ENCODE assay signal across 20 mouse cellular contexts in genomic region chr4:115071668-115072067, GRCm38 (mm10). TPM values are rescaled to one million over a fixed set of nuclear protein-coding genes. Genes with fewer than 3 reads are reported as not detected.
A peak's percentile ranks its signal among the peaks of the same experiment; 100 is the strongest.
DNase-seq lines count a peak whose midpoint lies in the region; ATAC-seq and TF ChIP-seq lines count a peak whose summit lies in the region.
"Had no signal": no experiment of that assay in that cellular context is flagged by ENCODE, and none has a peak within 500 bp of the region (broad histone marks: within the 10 kb centered on the region; RNA-seq: fewer than 3 reads in every experiment).

No protein-coding gene starts in this region.

- 0 out of 2 replicates have a peak, but pooled peaks have one; percentile 17 for TF ChIP-seq CTCF in lung, embryonic 14.5 days (IDR thresholded peaks at IDR 0.05; ENCODE audit: low read depth)

- H3K9me3 ChIP-seq in heart, embryonic 11.5 days (replicated peaks; ENCODE audit: control insufficient read depth, low read length), result no peaks in the 10 kb centered on the region
- no peaks in the 10 kb centered on the region for H3K9me3 ChIP-seq in lung, embryonic 14.5 days (ENCODE audit: low read depth, low read length)
- no peaks in the 10 kb centered on the region for H3K9me3 ChIP-seq in liver, embryonic 13.5 days (replicated peaks)
- H3K9me3 ChIP-seq in forebrain, embryonic 13.5 days (replicated peaks), result no peaks in the 10 kb centered on the region
- H3K9me3 ChIP-seq: embryonic facial prominence, embryonic 10.5 days; forebrain, embryonic 15.5 days; hindbrain, embryonic 15.5 days; limb, embryonic 10.5 days had no signal

- peaks cover 18% of the 10 kb centered on the region for H3K27me3 ChIP-seq in heart, embryonic 11.5 days (ENCODE audit: control insufficient read depth, insufficient read depth, low read length)
- H3K27me3 ChIP-seq in lung, embryonic 14.5 days (ENCODE audit: insufficient read depth, low read length), result no peaks in the 10 kb centered on the region
- H3K27me3 ChIP-seq in liver, embryonic 13.5 days, result no peaks in the 10 kb centered on the region
- peaks cover 33% of the 10 kb centered on the region for H3K27me3 ChIP-seq in forebrain, embryonic 13.5 days

- 0 out of 2 replicates have a peak, but pooled peaks have one; percentile 12 for ATAC-seq in heart, embryonic 11.5 days (replicated peaks; ENCODE audit: insufficient number of reproducible peaks, low FRiP score, low TSS enrichment)
- 0 out of 2 replicates have a peak, but pooled peaks have one; percentile 23 for ATAC-seq in lung, embryonic 14.5 days (ENCODE audit: insufficient read depth)
- peak; percentile 40 for ATAC-seq in liver, embryonic 13.5 days (ENCODE audit: low read depth)
- ATAC-seq in forebrain, embryonic 13.5 days, result no peak
- ATAC-seq: forebrain, embryonic 15.5 days had no signal

- no peaks in the 10 kb centered on the region for H3K36me3 ChIP-seq in heart, embryonic 11.5 days (ENCODE audit: control insufficient read depth, insufficient read depth, low read length)
- no peaks in the 10 kb centered on the region for H3K36me3 ChIP-seq in lung, embryonic 14.5 days (ENCODE audit: insufficient read depth)
- peaks cover 47% of the 10 kb centered on the region for H3K36me3 ChIP-seq in liver, embryonic 13.5 days
- H3K36me3 ChIP-seq in forebrain, embryonic 13.5 days (ENCODE audit: poor library complexity, severe bottlenecking), result no peaks in the 10 kb centered on the region
- H3K36me3 ChIP-seq: embryonic facial prominence, embryonic 10.5 days; forebrain, embryonic 15.5 days; hindbrain, embryonic 15.5 days; limb, embryonic 10.5 days had no signal

- H3K4me1 ChIP-seq in heart, embryonic 11.5 days (ENCODE audit: control insufficient read depth, insufficient read depth, low read length), result 0 out of 2 replicates have a peak, but pooled peaks cover 2% of the 10 kb centered on the region
- no peaks in the 10 kb centered on the region for H3K4me1 ChIP-seq in lung, embryonic 14.5 days (ENCODE audit: insufficient read depth)
- peaks cover 73% of the 10 kb centered on the region for H3K4me1 ChIP-seq in liver, embryonic 13.5 days (replicated peaks)
- no peaks in the 10 kb centered on the region for H3K4me1 ChIP-seq in forebrain, embryonic 13.5 days
- H3K4me1 ChIP-seq: forebrain, embryonic 15.5 days; hindbrain, embryonic 15.5 days had no signal

- no peak overlapping the region for H3K9ac ChIP-seq in heart, embryonic 11.5 days (ENCODE audit: low read depth, low read length)
- H3K9ac ChIP-seq in lung, embryonic 14.5 days, result no peak overlapping the region
- H3K9ac ChIP-seq in liver, embryonic 13.5 days, result no peak overlapping the region
- no peak overlapping the region for H3K9ac ChIP-seq in forebrain, embryonic 13.5 days
- H3K9ac ChIP-seq: forebrain, embryonic 15.5 days; hindbrain, embryonic 15.5 days had no signal

- no peak for DNase-seq in heart, adult 8-10 months (ENCODE audit: low spot score)
- DNase-seq in lung, embryonic 14.5 days, result peak; percentile 34
- DNase-seq in lung, adult 18-20 months, result no peak
- DNase-seq in liver, embryonic 13.5 days, result no peak
- DNase-seq in right cerebral cortex, postnatal 4 days, result no peak
- DNase-seq: adrenal gland, postnatal 10 days; cerebellum, adult 11 months; cerebellum, postnatal 36 days; heart, postnatal 14 days; kidney, adult 8-10 months; kidney, postnatal 4 days; lung, postnatal 10 days; thymus, postnatal 25 days had no signal

- H3K4me2 ChIP-seq in heart, embryonic 11.5 days, result no peak overlapping the region
- H3K4me2 ChIP-seq in lung, embryonic 14.5 days, result no peak overlapping the region
- H3K4me2 ChIP-seq in liver, embryonic 13.5 days, result no peak overlapping the region
- no peak overlapping the region for H3K4me2 ChIP-seq in forebrain, embryonic 13.5 days
- H3K4me2 ChIP-seq: forebrain, embryonic 15.5 days; hindbrain, embryonic 15.5 days; midbrain, embryonic 11.5 days had no signal

- WGBS in heart, embryonic 11.5 days (ENCODE audit: insufficient replicate concordance), result 19% methylated on average over 1 of the region's 1 CpGs
- 15% methylated on average over 1 of the region's 1 CpGs for WGBS in lung, embryonic 14.5 days
- 13% methylated on average over 1 of the region's 1 CpGs for WGBS in liver, embryonic 13.5 days (ENCODE audit: insufficient replicate concordance)
- WGBS in forebrain, embryonic 13.5 days, result 33% methylated on average over 1 of the region's 1 CpGs

- no peak overlapping the region for H3K27ac ChIP-seq in heart, embryonic 11.5 days (ENCODE audit: low read depth, low read length)
- H3K27ac ChIP-seq in lung, embryonic 14.5 days (ENCODE audit: low read depth), result no peak overlapping the region
- peak overlapping the region; percentile 70; the same call in 1 of the 2 replicates for H3K27ac ChIP-seq in liver, embryonic 13.5 days
- no peak overlapping the region for H3K27ac ChIP-seq in forebrain, embryonic 13.5 days
- H3K27ac ChIP-seq: embryonic facial prominence, embryonic 10.5 days; forebrain, embryonic 15.5 days; hindbrain, embryonic 15.5 days; limb, embryonic 10.5 days had no signal

- H3K4me3 ChIP-seq in heart, embryonic 11.5 days (ENCODE audit: low read depth, low read length), result no peak overlapping the region
- no peak overlapping the region for H3K4me3 ChIP-seq in lung, embryonic 14.5 days (ENCODE audit: low read depth, low read length)
- H3K4me3 ChIP-seq in liver, embryonic 13.5 days (replicated peaks), result no peak overlapping the region
- H3K4me3 ChIP-seq in forebrain, embryonic 13.5 days, result no peak overlapping the region
- H3K4me3 ChIP-seq: embryonic facial prominence, embryonic 10.5 days; forebrain, embryonic 15.5 days; hindbrain, embryonic 15.5 days; limb, embryonic 10.5 days had no signal

RNA-seq across cellular contexts. Expression of gene Tal1, which starts 15.4 kb away (rescaled TPM):
- 10.1 and 14.1 TPM in 2 replicates for polyA plus RNA-seq in heart, embryonic 11.5 days (2014; fragmentation: Nextera tagmentation; extraction: Ambion mirVana)
- 1 to 10 TPM; 2.5 to 3.6 (median 2.9) TPM for total RNA-seq in heart, adult 8-10 months (2022)
- 3.3 and 3.4 TPM in 2 replicates for polyA plus RNA-seq in lung, embryonic 14.5 days (2014; fragmentation: Nextera tagmentation; extraction: Ambion mirVana)
- 29.3 and 31.5 TPM in 2 replicates for polyA plus RNA-seq in liver, embryonic 13.5 days (2015; fragmentation: Nextera tagmentation; extraction: Ambion mirVana)
- polyA plus RNA-seq in forebrain, embryonic 13.5 days (2015; fragmentation: Nextera tagmentation; extraction: Ambion mirVana), result 0.81 and 0.88 TPM in 2 replicates

RNA-seq across cellular contexts. Expression of gene Pdzk1ip1, which starts 16.8 kb away (rescaled TPM):
- 57.3 and 66.1 TPM in 2 replicates for polyA plus RNA-seq in heart, embryonic 11.5 days (2014; fragmentation: Nextera tagmentation; extraction: Ambion mirVana)
- total RNA-seq in heart, adult 8-10 months (2022), result under 1 TPM in 2 of 4 experiments, not detected in 2; 0.71 to 0.86 TPM
- 13.3 and 15.0 TPM in 2 replicates for polyA plus RNA-seq in lung, embryonic 14.5 days (2014; fragmentation: Nextera tagmentation; extraction: Ambion mirVana)
- 21.2 and 23.7 TPM in 2 replicates for polyA plus RNA-seq in liver, embryonic 13.5 days (2015; fragmentation: Nextera tagmentation; extraction: Ambion mirVana)
- 3.7 and 4.4 TPM in 2 replicates for polyA plus RNA-seq in forebrain, embryonic 13.5 days (2015; fragmentation: Nextera tagmentation; extraction: Ambion mirVana)
